Mouse (Mus musculus) bone marrow, adult 2 months (tissue): ENCODE data around the gene Sprr3. TPM values are rescaled to one million over a fixed set of nuclear protein-coding genes. Genes with fewer than 3 reads are reported as not detected.
"Not testable (repeated sequence)": the region's sequence is repeated elsewhere in the genome, so short reads cannot be mapped to it uniquely, and the experiment has no call there.

Source experiments
- H3K27ac ChIP-seq: fragments of 200-500 bp; 2 replicates; pipeline ENCODE4 v1.5.1; 2012; ENCODE audit warnings: low read depth, mild to moderate bottlenecking, control low read depth, inconsistent platforms, low read length; ENCODE audit not compliant: control insufficient read depth, poor library complexity, insufficient read depth
- H3K4me1 ChIP-seq: fragments of 200-500 bp; 2 replicates; pipeline ENCODE4 v1.6.1; 2011; ENCODE audit warnings: low read length; ENCODE audit not compliant: control insufficient read depth, insufficient read depth
- H3K4me3 ChIP-seq: fragments of 200-500 bp; replicated peaks from 2 replicates; pipeline ENCODE3; 2011; ENCODE audit warnings: mild to moderate bottlenecking, low read depth, low read length, control low read depth; ENCODE audit not compliant: control insufficient read depth
- CTCF ChIP-seq: fragments of 200-500 bp; IDR thresholded peaks from 2 replicates; pipeline ENCODE4 v1.5.1; 2011; ENCODE audit warnings: low read length, control low read depth; ENCODE audit not compliant: control insufficient read depth, insufficient read depth
- POLR2A ChIP-seq: fragments of 200-500 bp; IDR thresholded peaks from 2 replicates; pipeline ENCODE4 v1.6.1; 2011; ENCODE audit warnings: low read depth, mild to moderate bottlenecking, control low read depth, low read length, borderline replicate concordance; ENCODE audit not compliant: control insufficient read depth
- WGBS: fragments of 180-500 bp; shearing (Covaris S2); methylation state at CpG from one replicate; pipeline ENCODE4 v1.1.7; 2018; 5-methylcytosine and 5-hydroxymethylcytosine counted together
- polyA plus RNA-seq: library from polyadenylated mRNA; stranded (reverse); fragments of >200 nt; gene quantifications from 2 replicates; pipeline ENCODE4 v1.2.4, GENCODE M21; 2011; ENCODE audit warnings: low replicate concordance; ENCODE audit not compliant: missing spikeins, insufficient read depth, insufficient read length

Sprr3 gene
- polyA plus RNA-seq, result not detected in 2 replicates

GRCm38 (mm10) chr3:92458620-92459019, at the start of gene Sprr3:
Gene Sprr3 (minus strand): TSS chr3:92458720.
- Histone ChIP-seq H3K27ac (no peak within 1 kb of the TSS), H3K4me1 (no peaks in the 10 kb centered on the region), H3K4me3 (no peak within 1 kb of the TSS)
- WGBS, result 58% methylated on average over 2 of the region's 2 CpGs
- TF ChIP-seq POLR2A (no peak), CTCF (no peak)

- no peak for TF ChIP-seq POLR2A
- TF ChIP-seq CTCF, result no peak
- no peak overlapping the region for H3K27ac ChIP-seq
- WGBS, result 88% methylated on average over 1 of the region's 1 CpGs
- no peak overlapping the region for H3K4me3 ChIP-seq
- H3K4me1 ChIP-seq, result no peaks in the 10 kb centered on the region
Measured at GRCm38 (mm10) chr3:92508185-92508584, 49.7 kb upstream of the Sprr3 start.

DNA sequence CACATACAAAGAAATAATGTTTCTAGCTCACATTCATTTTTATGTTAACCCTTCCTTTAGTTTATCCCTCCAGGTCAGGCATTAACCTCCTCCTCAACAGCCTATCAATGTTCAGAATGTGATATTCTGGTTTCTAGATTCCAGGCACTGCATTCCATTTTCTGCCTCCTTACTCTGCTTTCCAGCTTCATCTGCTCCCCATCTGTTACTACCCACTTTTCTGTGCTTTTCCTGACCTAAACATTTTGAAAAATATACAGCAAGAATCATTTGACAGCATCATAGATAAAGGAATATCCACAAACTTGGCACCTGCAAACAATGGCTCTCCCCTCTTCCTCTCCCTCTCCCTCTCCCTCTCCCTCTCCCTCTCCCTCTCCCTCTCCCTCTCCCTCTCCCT, 45.0 kb upstream of the Sprr3 start:
- Histone ChIP-seq H3K4me3 (no peak overlapping the region), H3K4me1 (no peaks in the 10 kb centered on the region), H3K27ac (no peak overlapping the region)
- no peak for TF ChIP-seq CTCF
- no peak for TF ChIP-seq POLR2A

DNA sequence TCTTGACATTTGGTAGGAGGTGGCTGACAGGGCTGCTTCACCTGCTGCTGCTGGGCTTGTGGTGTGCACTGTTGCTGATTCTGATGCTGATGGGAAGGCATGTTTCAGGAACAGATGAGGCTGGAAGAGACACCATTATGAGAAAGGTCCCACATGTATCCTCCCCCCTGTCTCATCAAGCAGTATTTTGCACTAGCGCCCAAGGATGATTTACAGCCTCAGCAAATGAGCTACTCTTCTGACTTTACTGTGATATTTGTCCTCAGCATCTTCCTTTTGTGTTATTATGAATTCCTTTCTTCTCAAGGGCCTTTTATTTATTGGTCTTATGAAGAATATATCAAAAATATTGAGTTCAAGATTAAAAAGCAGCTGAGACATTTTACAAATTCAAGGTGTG, 41.9 kb upstream of the Sprr3 start, which contains the start of gene Sprr4:
TSS of gene Sprr4 (minus strand) at position 101 of the 400 bp plus-strand sequence.
- 89% methylated on average over 1 of the region's 1 CpGs for WGBS
- Histone ChIP-seq H3K4me3 (no peak within 1 kb of the TSS), H3K27ac (no peak within 1 kb of the TSS), H3K4me1 (no peaks in the 10 kb centered on the region)
- TF ChIP-seq POLR2A (no peak), CTCF (no peak)

DNA sequence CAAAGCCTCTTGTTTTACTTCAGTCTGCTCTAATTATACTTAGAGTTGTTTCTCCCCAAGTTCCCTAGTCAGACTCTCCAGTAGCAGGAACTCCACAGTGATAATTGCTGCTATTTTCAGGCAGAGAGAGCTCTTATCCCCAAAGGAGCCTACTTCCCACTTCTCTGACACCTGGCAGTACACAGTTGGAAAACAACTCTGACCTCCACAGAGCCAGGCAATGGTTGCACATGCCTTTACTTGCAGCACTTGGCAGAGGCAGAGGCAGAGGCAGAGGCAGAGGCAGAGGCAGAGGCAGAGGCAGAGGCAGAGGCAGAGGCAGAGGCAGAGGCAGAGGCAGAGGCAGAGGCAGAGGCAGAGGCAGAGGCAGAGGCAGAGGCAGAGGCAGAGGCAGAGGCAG, 31.7 kb upstream of the Sprr3 start:
- not testable (repeated sequence) for H3K4me3 ChIP-seq, H3K27ac ChIP-seq

DNA sequence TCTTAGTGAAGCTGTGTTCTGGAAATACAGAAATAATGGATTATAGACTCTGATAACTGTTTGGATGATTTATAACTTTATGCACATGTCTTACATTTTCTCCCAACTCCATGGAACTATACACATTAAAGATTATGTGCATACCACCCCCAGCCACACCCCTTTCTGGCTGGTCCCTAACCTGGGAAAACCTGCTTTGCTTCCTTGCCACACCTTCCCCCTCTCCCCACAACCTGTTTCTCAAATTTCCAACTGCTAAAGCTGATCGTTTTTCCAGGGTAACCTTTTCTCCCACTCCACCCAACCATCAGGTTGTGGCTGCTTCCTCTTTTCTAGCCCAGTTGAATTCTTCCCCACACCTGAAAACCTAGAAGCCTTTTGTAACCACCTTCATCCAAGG, 27.8 kb upstream of the Sprr3 start:
- WGBS, result 8% methylated on average over 1 of the region's 1 CpGs
- H3K27ac ChIP-seq, result no peak overlapping the region
- no peak overlapping the region for H3K4me3 ChIP-seq
- H3K4me1 ChIP-seq, result no peaks in the 10 kb centered on the region
- no peak for TF ChIP-seq CTCF
- TF ChIP-seq POLR2A, result no peak

More for the DNA sequence above, 31.7 kb upstream of the Sprr3 start:
- not testable (repeated sequence) for H3K4me1 ChIP-seq

DNA sequence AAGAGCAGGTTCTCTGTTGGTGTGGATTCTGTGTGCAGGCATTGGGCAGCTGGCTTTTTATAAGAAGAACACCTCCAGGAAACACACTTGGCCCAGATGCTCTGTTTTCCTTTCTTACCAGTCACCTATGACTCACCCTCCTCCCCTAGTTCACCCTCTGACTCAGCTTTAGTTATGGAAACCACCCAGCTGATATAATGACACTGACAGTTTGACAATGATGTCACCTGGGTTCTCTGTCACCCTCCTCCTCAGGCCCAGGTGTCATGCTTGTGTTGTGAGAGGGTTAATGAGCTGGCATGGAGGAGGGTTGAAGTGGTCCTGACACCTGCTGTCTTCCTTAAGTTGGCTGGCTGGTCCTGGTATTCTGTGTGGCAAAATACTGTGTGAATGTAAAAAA, 27.3 kb upstream of the Sprr3 start, which contains the start of gene Sprr1a:
TSS of gene Sprr1a (minus strand) at position 33 of the 400 bp plus-strand sequence.
- no peak within 1 kb of the TSS for H3K27ac ChIP-seq
- H3K4me3 ChIP-seq, result no peak within 1 kb of the TSS
- TF ChIP-seq CTCF, result no peak
- no peak for TF ChIP-seq POLR2A
- no peaks in the 10 kb centered on the region for H3K4me1 ChIP-seq

DNA sequence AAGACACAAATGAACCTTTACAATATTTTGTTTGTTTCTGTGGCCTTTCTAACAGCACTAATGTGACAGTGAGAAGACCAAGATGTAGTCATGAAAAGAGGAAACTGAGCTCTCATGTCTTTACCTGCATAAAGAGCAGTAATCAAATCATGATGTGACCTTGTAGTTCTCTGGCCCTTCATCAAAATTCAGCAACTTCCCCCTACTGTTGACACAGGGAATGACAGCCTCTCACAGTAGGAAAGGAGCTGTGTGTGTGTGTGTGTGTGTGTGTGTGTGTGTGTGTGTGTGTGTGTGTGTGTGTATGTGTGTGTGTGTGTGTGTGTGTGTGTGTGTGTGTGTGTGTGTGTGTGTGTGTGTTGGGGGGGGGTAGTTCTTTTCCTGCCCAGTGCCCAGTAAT, 22.7 kb upstream of the Sprr3 start:
- H3K27ac ChIP-seq, H3K4me1 ChIP-seq: not testable (repeated sequence)

GRCm38 (mm10) chr3:92470111-92470510, 11.6 kb upstream of the Sprr3 start:
- Histone ChIP-seq H3K4me3 (no peak overlapping the region), H3K27ac (no peak overlapping the region), H3K4me1 (no peaks in the 10 kb centered on the region)
- 81% methylated on average over 2 of the region's 2 CpGs for WGBS
- no peak for TF ChIP-seq CTCF
- TF ChIP-seq POLR2A, result no peak

More for the DNA sequence above, 22.7 kb upstream of the Sprr3 start:
- H3K4me3 ChIP-seq, result not testable (repeated sequence)
